Mouse (Mus musculus): Measurements from ENCODE around the gene Rps6ka5. TPM values are rescaled to one million over a fixed set of nuclear protein-coding genes. Genes with fewer than 3 reads are reported as not detected.

Rps6ka5 gene
- polyA plus RNA-seq, 1 experiment from 2014 or later: 5.5 TPM

- Histone ChIP-seq H3K9me3 (ENCODE audit: control insufficient read depth, low read length) (no peaks in the 10 kb centered on the region), H3K36me3 (ENCODE audit: control insufficient read depth, insufficient read depth, low read length) (no peaks in the 10 kb centered on the region), H3K9ac (ENCODE audit: low read depth, low read length) (no peak overlapping the region), H3K27ac (ENCODE audit: low read depth, low read length) (no peak overlapping the region), H3K4me3 (ENCODE audit: low read length) (no peak overlapping the region), H3K4me1 (ENCODE audit: control insufficient read depth, insufficient read depth, low read length) (no peaks in the 10 kb centered on the region), H3K27me3 (ENCODE audit: control insufficient read depth, insufficient read depth, low read length) (no peaks in the 10 kb centered on the region), H3K4me2 (replicated peaks; ENCODE audit: low read depth, low read length) (no peak overlapping the region)
- no peak for ATAC-seq (ENCODE audit: low FRiP score, low TSS enrichment)
- 66% methylated on average over 2 of the region's 2 CpGs for WGBS
These were observed 148.5 kb downstream of the Rps6ka5 start for GRCm38 (mm10) chr12:100578291-100578690.

- Histone ChIP-seq H3K36me3 (ENCODE audit: control insufficient read depth, insufficient read depth, low read length) (no peaks in the 10 kb centered on the region), H3K9me3 (ENCODE audit: control insufficient read depth, low read length) (no peaks in the 10 kb centered on the region), H3K27me3 (ENCODE audit: control insufficient read depth, insufficient read depth, low read length) (no peaks in the 10 kb centered on the region), H3K4me3 (ENCODE audit: low read length) (no peak overlapping the region), H3K9ac (ENCODE audit: low read depth, low read length) (no peak overlapping the region), H3K27ac (ENCODE audit: low read depth, low read length) (no peak overlapping the region), H3K4me2 (replicated peaks; ENCODE audit: low read depth, low read length) (no peak overlapping the region), H3K4me1 (ENCODE audit: control insufficient read depth, insufficient read depth, low read length) (no peaks in the 10 kb centered on the region)
- WGBS: 82% methylated on average over 3 of the region's 3 CpGs
- ATAC-seq (ENCODE audit: low FRiP score, low TSS enrichment): no peak
These were observed 151.0 kb downstream of the Rps6ka5 start for GRCm38 (mm10) chr12:100575739-100576138.

GRCm38 (mm10) chr12:100570522-100571072 is 156.2 kb downstream of the Rps6ka5 start:
- Histone ChIP-seq H3K9me3 (ENCODE audit: control insufficient read depth, low read length) (no peaks in the 10 kb centered on the region), H3K27me3 (ENCODE audit: control insufficient read depth, insufficient read depth, low read length) (no peaks in the 10 kb centered on the region), H3K4me2 (replicated peaks; ENCODE audit: low read depth, low read length) (no peak overlapping the region), H3K4me3 (ENCODE audit: low read length) (no peak overlapping the region), H3K36me3 (ENCODE audit: control insufficient read depth, insufficient read depth, low read length) (no peaks in the 10 kb centered on the region), H3K27ac (ENCODE audit: low read depth, low read length) (no peak overlapping the region), H3K4me1 (ENCODE audit: control insufficient read depth, insufficient read depth, low read length) (no peaks in the 10 kb centered on the region), H3K9ac (ENCODE audit: low read depth, low read length) (no peak overlapping the region)
- no peak for ATAC-seq (ENCODE audit: low FRiP score, low TSS enrichment)
- WGBS: 76% methylated on average over 12 of the region's 12 CpGs

DNA sequence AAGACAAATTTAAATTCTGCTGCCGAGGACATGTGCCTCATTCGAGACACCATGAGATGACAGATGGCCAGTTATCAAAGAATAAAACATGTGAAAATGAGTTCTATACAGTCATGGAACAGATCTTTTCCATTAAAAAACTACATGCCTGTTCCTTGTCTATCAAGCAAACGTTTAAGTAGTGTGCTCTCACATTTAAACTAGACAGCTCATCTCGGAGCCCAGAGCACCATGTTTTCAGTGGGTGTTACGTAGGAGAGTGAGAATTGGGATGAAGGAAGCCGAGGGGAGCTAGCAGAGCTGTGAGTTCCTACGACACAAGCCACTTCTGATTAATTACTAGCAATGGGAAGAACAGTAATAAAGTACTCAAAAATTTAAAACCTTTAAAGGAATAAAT is 158.0 kb downstream of the Rps6ka5 start:
- Histone ChIP-seq H3K4me2 (replicated peaks; ENCODE audit: low read depth, low read length) (no peak overlapping the region), H3K4me3 (ENCODE audit: low read length) (no peak overlapping the region), H3K4me1 (ENCODE audit: control insufficient read depth, insufficient read depth, low read length) (no peaks in the 10 kb centered on the region), H3K9me3 (ENCODE audit: control insufficient read depth, low read length) (no peaks in the 10 kb centered on the region), H3K27me3 (ENCODE audit: control insufficient read depth, insufficient read depth, low read length) (no peaks in the 10 kb centered on the region), H3K9ac (ENCODE audit: low read depth, low read length) (no peak overlapping the region), H3K36me3 (ENCODE audit: control insufficient read depth, insufficient read depth, low read length) (no peaks in the 10 kb centered on the region), H3K27ac (ENCODE audit: low read depth, low read length) (no peak overlapping the region)
- no peak for ATAC-seq (ENCODE audit: low FRiP score, low TSS enrichment)
- WGBS: 81% methylated on average over 7 of the region's 7 CpGs

DNA sequence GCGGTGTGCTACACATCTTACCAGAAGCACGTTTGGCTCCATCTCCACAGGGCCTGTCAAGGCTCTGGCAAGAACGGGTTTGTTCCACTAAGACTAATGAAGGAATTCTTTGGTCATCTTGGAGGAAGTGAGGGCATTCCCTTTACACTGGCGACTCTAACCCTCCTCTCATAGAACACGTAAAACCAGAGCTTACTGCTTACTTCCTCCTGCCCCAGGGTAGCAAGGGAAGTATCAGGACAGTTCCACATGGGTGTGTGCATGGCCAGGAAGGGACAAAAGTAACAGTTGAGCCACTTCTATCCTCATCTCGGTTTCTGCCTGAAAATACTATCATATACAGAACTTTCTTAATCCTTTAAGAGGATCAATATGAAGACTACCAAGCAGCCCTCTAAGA is 158.7 kb downstream of the Rps6ka5 start:
- no peak overlapping the region for H3K4me3 ChIP-seq (ENCODE audit: low read length)
- 83% methylated on average over 6 of the region's 6 CpGs for WGBS
- no peak overlapping the region for H3K4me2 ChIP-seq (replicated peaks; ENCODE audit: low read depth, low read length)

GRCm38 (mm10) chr12:100567627-100568026 is 159.2 kb downstream of the Rps6ka5 start:
- 79% methylated on average over 3 of the region's 3 CpGs for WGBS
- Histone ChIP-seq H3K27me3 (ENCODE audit: control insufficient read depth, insufficient read depth, low read length) (no peaks in the 10 kb centered on the region), H3K36me3 (ENCODE audit: control insufficient read depth, insufficient read depth, low read length) (no peaks in the 10 kb centered on the region), H3K4me2 (replicated peaks; ENCODE audit: low read depth, low read length) (no peak overlapping the region), H3K4me1 (ENCODE audit: control insufficient read depth, insufficient read depth, low read length) (no peaks in the 10 kb centered on the region), H3K27ac (ENCODE audit: low read depth, low read length) (no peak overlapping the region), H3K9me3 (ENCODE audit: control insufficient read depth, low read length) (no peaks in the 10 kb centered on the region), H3K4me3 (ENCODE audit: low read length) (no peak overlapping the region), H3K9ac (ENCODE audit: low read depth, low read length) (no peak overlapping the region)
- no peak for ATAC-seq (ENCODE audit: low FRiP score, low TSS enrichment)

More for the DNA sequence above, 158.7 kb downstream of the Rps6ka5 start:
- Histone ChIP-seq H3K9me3 (ENCODE audit: control insufficient read depth, low read length) (no peaks in the 10 kb centered on the region), H3K27ac (ENCODE audit: low read depth, low read length) (no peak overlapping the region), H3K36me3 (ENCODE audit: control insufficient read depth, insufficient read depth, low read length) (no peaks in the 10 kb centered on the region), H3K9ac (ENCODE audit: low read depth, low read length) (no peak overlapping the region), H3K4me1 (ENCODE audit: control insufficient read depth, insufficient read depth, low read length) (no peaks in the 10 kb centered on the region), H3K27me3 (ENCODE audit: control insufficient read depth, insufficient read depth, low read length) (no peaks in the 10 kb centered on the region)
- no peak for ATAC-seq (ENCODE audit: low FRiP score, low TSS enrichment)

DNA sequence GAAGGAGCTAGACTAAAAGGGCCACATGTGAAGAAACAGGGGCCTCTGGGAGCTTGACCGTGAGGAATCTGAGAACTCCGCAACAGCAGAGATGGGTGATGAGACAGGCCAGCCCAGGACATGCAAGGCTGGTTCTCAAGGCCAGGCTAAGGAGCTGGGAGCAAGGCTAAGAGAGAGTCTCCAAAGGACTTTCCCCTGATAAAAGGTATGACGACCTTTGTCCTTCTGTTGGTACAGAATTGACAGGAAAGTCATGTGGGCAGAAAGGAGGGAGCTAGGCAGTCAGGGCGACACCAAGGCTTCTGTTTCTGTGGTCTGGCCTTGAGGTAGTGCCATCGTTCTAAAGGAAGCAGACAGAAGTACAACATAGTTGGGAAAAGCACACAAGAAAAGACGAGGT is 173.1 kb downstream of the Rps6ka5 start:
- H3K9me3 ChIP-seq (ENCODE audit: control insufficient read depth, low read length): no peaks in the 10 kb centered on the region
- H3K36me3 ChIP-seq (ENCODE audit: control insufficient read depth, insufficient read depth, low read length): peaks cover 4% of the 10 kb centered on the region
- no peak overlapping the region for H3K9ac ChIP-seq (ENCODE audit: low read depth, low read length)
- ATAC-seq (ENCODE audit: low FRiP score, low TSS enrichment): no peak
- no peak overlapping the region for H3K4me2 ChIP-seq (replicated peaks; ENCODE audit: low read depth, low read length)
- H3K27ac ChIP-seq (ENCODE audit: low read depth, low read length): no peak overlapping the region
- WGBS: 86% methylated on average over 6 of the region's 6 CpGs
- no peaks in the 10 kb centered on the region for H3K4me1 ChIP-seq (ENCODE audit: control insufficient read depth, insufficient read depth, low read length)
- no peaks in the 10 kb centered on the region for H3K27me3 ChIP-seq (ENCODE audit: control insufficient read depth, insufficient read depth, low read length)
- no peak overlapping the region for H3K4me3 ChIP-seq (ENCODE audit: low read length)

GRCm38 (mm10) chr12:100551972-100552371 is 174.8 kb downstream of the Rps6ka5 start:
- Histone ChIP-seq H3K27ac (ENCODE audit: low read depth, low read length) (no peak overlapping the region), H3K4me3 (ENCODE audit: low read length) (no peak overlapping the region), H3K27me3 (ENCODE audit: control insufficient read depth, insufficient read depth, low read length) (no peaks in the 10 kb centered on the region), H3K4me1 (ENCODE audit: control insufficient read depth, insufficient read depth, low read length) (no peaks in the 10 kb centered on the region), H3K9me3 (ENCODE audit: control insufficient read depth, low read length) (no peaks in the 10 kb centered on the region), H3K36me3 (ENCODE audit: control insufficient read depth, insufficient read depth, low read length) (peaks cover 4% of the 10 kb centered on the region), H3K9ac (ENCODE audit: low read depth, low read length) (no peak overlapping the region), H3K4me2 (replicated peaks; ENCODE audit: low read depth, low read length) (no peak overlapping the region)
- no peak for ATAC-seq (ENCODE audit: low FRiP score, low TSS enrichment)
- 84% methylated on average over 1 of the region's 1 CpGs for WGBS

DNA sequence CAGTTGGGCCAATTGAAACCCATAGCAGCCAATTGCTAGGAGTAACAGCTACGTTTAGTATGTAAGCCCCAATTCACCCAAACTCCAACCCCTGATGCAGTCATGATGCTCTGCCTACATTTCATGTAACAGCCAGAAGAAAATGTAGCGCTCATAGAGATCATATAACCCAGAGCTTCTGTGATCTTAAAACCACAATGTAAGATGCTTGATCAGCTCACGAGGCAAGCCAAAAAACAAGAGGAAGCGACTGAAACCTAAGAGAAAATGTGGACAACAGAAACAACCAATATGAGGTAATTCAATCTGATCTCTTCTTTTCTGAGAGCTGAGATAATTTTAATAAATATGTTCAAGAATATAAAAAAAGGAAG is 182.6 kb downstream of the Rps6ka5 start:
- no peak overlapping the region for H3K9ac ChIP-seq (ENCODE audit: low read depth, low read length)
- 92% methylated on average over 4 of the region's 4 CpGs for WGBS
- no peak for ATAC-seq (ENCODE audit: low FRiP score, low TSS enrichment)

More for the DNA sequence above, 182.6 kb downstream of the Rps6ka5 start:
- Histone ChIP-seq H3K4me2 (replicated peaks; ENCODE audit: low read depth, low read length) (no peak overlapping the region), H3K27me3 (ENCODE audit: control insufficient read depth, insufficient read depth, low read length) (no peaks in the 10 kb centered on the region), H3K4me3 (ENCODE audit: low read length) (no peak overlapping the region), H3K4me1 (ENCODE audit: control insufficient read depth, insufficient read depth, low read length) (peaks cover 6% of the 10 kb centered on the region; the same call in 1 of the 2 replicates), H3K36me3 (ENCODE audit: control insufficient read depth, insufficient read depth, low read length) (no peaks in the 10 kb centered on the region; the same call in 1 of the 2 replicates), H3K9me3 (ENCODE audit: control insufficient read depth, low read length) (no peaks in the 10 kb centered on the region), H3K27ac (ENCODE audit: low read depth, low read length) (no peak overlapping the region)
